Mouse (Mus musculus): ENCODE results near the gene Micu1. TPM values are rescaled to one million over a fixed set of nuclear protein-coding genes. Genes with fewer than 3 reads are reported as not detected.

The Micu1 gene
- polyA plus RNA-seq, 1 experiment = 22.9 TPM

DNA sequence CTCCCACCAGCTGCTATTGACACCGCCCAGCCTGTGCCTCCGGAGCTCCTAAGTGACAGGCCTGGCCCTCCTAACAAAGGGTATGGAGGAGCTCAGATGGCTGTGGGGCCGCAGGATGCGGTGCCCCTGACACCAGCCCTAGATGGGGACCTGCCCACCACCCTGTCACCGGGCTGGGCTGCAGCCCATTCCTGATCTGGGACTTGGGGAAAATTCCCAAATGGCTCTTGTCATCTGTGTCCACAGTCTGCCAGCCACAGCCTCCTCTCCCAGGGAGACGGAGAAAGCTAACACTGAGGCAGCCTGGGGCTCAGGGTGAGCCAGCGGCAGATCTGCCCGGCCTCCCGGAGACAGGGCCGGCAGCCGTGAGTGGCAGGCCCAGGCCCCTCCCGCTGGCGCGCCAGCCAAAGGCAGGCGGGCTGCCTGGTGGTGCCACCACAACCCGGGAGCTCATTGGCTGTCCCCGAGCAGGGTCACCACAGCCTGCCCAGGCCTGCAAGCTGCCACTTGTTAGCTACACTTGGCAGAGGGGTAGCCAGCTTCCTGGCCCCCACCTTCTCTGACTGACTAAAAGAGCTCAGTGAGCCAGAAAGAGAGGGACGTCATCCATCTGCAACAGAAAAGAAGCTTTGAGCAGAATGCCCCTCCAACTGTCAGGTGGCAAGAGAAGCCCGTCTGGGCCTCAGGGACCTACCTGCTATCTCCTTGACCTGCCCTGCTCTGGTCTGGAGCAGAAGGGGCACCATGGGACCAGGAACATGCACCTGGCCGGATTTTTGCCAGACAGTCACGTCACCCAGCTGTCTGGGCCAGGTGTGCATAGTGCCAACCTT is 197.3 kb downstream of the Micu1 start:
- Histone ChIP-seq H3K27ac (ENCODE audit: insufficient read depth, low read length) (peak overlapping the region; percentile 72), H3K9ac (ENCODE audit: low read depth, poor library complexity, severe bottlenecking) (0 out of 2 replicates have a peak overlapping the region, but pooled peaks have one; percentile 5), H3K4me1 (ENCODE audit: control insufficient read depth, insufficient read depth, low read length) (peaks cover 15% of the 10 kb centered on the region), H3K9me3 (replicated peaks; ENCODE audit: control insufficient read depth, insufficient read depth, low read length, poor library complexity, severe bottlenecking) (no peaks in the 10 kb centered on the region), H3K36me3 (ENCODE audit: control insufficient read depth, insufficient read depth, low read length, poor library complexity, severe bottlenecking) (no peaks in the 10 kb centered on the region), H3K4me3 (ENCODE audit: low read depth, low read length) (peak overlapping the region; percentile 12; the same call in 1 of the 2 replicates), H3K27me3 (ENCODE audit: control insufficient read depth, insufficient read depth, low read length, poor library complexity, severe bottlenecking) (no peaks in the 10 kb centered on the region)
- TF ChIP-seq EP300 (IDR thresholded peaks at IDR 0.05; ENCODE audit: insufficient read depth, low read depth, low read length) = no peak
- no peak for TF ChIP-seq POLR2A (IDR thresholded peaks at IDR 0.05; ENCODE audit: insufficient read depth, low read length)
- no peak for TF ChIP-seq CTCF (IDR thresholded peaks at IDR 0.05; ENCODE audit: low read depth, low read length)

DNA sequence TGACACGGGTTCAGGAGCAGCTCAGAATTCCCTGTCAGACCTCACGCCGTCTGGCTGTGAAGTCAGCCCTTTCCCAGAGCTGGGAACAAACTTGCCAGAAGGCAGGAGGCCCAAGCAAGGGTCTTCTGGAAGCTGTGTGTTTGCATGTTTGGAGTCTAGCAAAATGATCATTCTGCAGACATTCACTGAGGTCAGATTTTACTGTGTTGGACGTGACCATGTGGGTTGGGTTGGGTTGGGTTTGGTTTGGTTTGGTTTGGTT is 197.8 kb downstream of the Micu1 start:
- no peaks in the 10 kb centered on the region for H3K27me3 ChIP-seq (ENCODE audit: control insufficient read depth, insufficient read depth, low read length, poor library complexity, severe bottlenecking)
- H3K4me1 ChIP-seq (ENCODE audit: control insufficient read depth, insufficient read depth, low read length) = peaks cover 15% of the 10 kb centered on the region
- H3K9me3 ChIP-seq (replicated peaks; ENCODE audit: control insufficient read depth, insufficient read depth, low read length, poor library complexity, severe bottlenecking) = no peaks in the 10 kb centered on the region
- TF ChIP-seq CTCF (IDR thresholded peaks at IDR 0.05; ENCODE audit: low read depth, low read length) = no peak
- TF ChIP-seq EP300 (IDR thresholded peaks at IDR 0.05; ENCODE audit: insufficient read depth, low read depth, low read length) = no peak
- TF ChIP-seq POLR2A (IDR thresholded peaks at IDR 0.05; ENCODE audit: insufficient read depth, low read length) = no peak
- peak overlapping the region; percentile 4; the same call in 1 of the 2 replicates for H3K4me3 ChIP-seq (ENCODE audit: low read depth, low read length)
- H3K9ac ChIP-seq (ENCODE audit: low read depth, poor library complexity, severe bottlenecking) = 0 out of 2 replicates have a peak overlapping the region, but pooled peaks have one; percentile 5
- H3K36me3 ChIP-seq (ENCODE audit: control insufficient read depth, insufficient read depth, low read length, poor library complexity, severe bottlenecking) = no peaks in the 10 kb centered on the region
- peak overlapping the region; percentile 72 for H3K27ac ChIP-seq (ENCODE audit: insufficient read depth, low read length)

DNA sequence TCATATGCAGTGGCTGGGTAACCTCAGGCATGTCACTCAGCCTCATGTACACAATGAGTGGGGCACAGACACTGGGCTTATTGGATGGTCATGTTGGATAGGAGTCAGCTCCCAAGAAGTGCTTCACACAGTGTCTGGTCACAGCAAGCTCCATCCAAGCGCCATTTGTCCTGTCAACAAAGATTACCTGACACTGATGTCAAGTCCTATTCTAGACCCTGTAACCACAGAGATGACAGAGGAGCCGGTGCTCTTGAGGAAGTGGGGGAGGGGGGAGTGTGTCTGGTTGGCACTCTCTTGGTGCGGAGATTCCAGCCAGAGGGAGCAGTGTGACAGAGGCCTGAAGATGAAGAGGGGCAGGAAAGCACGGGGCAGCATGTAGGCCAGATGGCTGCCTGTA is 198.7 kb downstream of the Micu1 start:
- no peaks in the 10 kb centered on the region for H3K27me3 ChIP-seq (ENCODE audit: control insufficient read depth, insufficient read depth, low read length, poor library complexity, severe bottlenecking)
- TF ChIP-seq CTCF (IDR thresholded peaks at IDR 0.05; ENCODE audit: low read depth, low read length) (no peak), EP300 (IDR thresholded peaks at IDR 0.05; ENCODE audit: insufficient read depth, low read depth, low read length) (no peak), POLR2A (IDR thresholded peaks at IDR 0.05; ENCODE audit: insufficient read depth, low read length) (no peak)
- no peak overlapping the region for H3K27ac ChIP-seq (ENCODE audit: insufficient read depth, low read length)
- peaks cover 15% of the 10 kb centered on the region for H3K4me1 ChIP-seq (ENCODE audit: control insufficient read depth, insufficient read depth, low read length)
- no peak overlapping the region for H3K9ac ChIP-seq (ENCODE audit: low read depth, poor library complexity, severe bottlenecking)
- no peaks in the 10 kb centered on the region for H3K36me3 ChIP-seq (ENCODE audit: control insufficient read depth, insufficient read depth, low read length, poor library complexity, severe bottlenecking)
- H3K9me3 ChIP-seq (replicated peaks; ENCODE audit: control insufficient read depth, insufficient read depth, low read length, poor library complexity, severe bottlenecking) = no peaks in the 10 kb centered on the region
- no peak overlapping the region for H3K4me3 ChIP-seq (ENCODE audit: low read depth, low read length)

DNA sequence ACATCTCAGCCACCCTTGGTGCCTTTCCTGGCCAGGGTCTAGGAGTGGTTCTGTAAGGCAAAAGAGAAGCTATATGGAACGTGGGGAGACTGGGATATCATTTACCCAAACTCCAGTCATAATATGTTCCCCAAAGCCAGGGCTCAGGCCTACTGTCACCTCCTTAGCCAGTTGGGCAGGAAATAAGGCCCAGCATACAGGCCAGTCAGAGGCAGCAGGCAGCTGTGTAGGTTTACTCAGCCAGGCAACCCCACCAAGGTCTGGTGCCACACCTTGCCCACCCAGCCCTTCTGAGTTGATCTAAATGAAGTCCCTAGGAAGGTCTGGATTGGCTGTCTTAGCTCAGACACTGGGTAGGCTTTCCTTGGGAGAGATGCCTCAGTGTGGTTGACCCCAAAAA is 199.2 kb downstream of the Micu1 start:
- Histone ChIP-seq H3K36me3 (ENCODE audit: control insufficient read depth, insufficient read depth, low read length, poor library complexity, severe bottlenecking) (no peaks in the 10 kb centered on the region), H3K4me3 (ENCODE audit: low read depth, low read length) (no peak overlapping the region), H3K9me3 (replicated peaks; ENCODE audit: control insufficient read depth, insufficient read depth, low read length, poor library complexity, severe bottlenecking) (no peaks in the 10 kb centered on the region), H3K27ac (ENCODE audit: insufficient read depth, low read length) (0 out of 2 replicates have a peak overlapping the region, but pooled peaks have one; percentile 1), H3K27me3 (ENCODE audit: control insufficient read depth, insufficient read depth, low read length, poor library complexity, severe bottlenecking) (no peaks in the 10 kb centered on the region), H3K9ac (ENCODE audit: low read depth, poor library complexity, severe bottlenecking) (no peak overlapping the region), H3K4me1 (ENCODE audit: control insufficient read depth, insufficient read depth, low read length) (peaks cover 15% of the 10 kb centered on the region)
- TF ChIP-seq CTCF (IDR thresholded peaks at IDR 0.05; ENCODE audit: low read depth, low read length) (no peak), EP300 (IDR thresholded peaks at IDR 0.05; ENCODE audit: insufficient read depth, low read depth, low read length) (no peak), POLR2A (IDR thresholded peaks at IDR 0.05; ENCODE audit: insufficient read depth, low read length) (no peak)

DNA sequence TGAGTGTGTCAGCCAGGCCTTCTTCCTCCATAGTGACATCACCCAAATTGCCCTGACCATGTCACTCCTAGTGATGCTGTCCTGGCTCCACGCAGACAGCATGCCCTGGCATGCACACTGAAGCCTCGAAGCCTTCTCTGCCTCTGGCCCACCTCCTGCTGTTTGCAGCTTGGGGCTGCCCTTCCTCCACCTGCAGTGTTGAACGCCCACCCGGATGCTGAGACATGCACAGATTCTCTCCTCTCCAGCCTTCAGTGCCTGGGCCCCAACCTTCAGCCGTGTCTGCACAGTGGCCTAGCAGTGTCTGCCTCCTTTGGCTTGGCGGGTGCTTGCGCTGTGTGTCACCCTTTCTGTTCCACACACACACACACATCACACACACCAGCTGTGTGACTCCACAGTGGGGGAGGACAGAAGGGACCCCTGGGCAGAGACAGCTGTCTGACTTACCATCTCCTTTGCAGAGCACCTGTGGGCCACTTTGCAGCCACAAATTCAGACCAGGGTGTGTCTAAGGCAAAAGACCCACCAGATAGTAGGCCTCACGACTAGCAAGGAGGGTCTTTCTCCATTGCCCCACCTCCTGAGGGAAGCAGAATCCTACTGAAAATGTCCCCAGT is 199.8 kb downstream of the Micu1 start:
- Histone ChIP-seq H3K9ac (ENCODE audit: low read depth, poor library complexity, severe bottlenecking) (no peak overlapping the region), H3K9me3 (replicated peaks; ENCODE audit: control insufficient read depth, insufficient read depth, low read length, poor library complexity, severe bottlenecking) (no peaks in the 10 kb centered on the region), H3K27ac (ENCODE audit: insufficient read depth, low read length) (peak overlapping the region; percentile 1; the same call in 1 of the 2 replicates), H3K4me3 (ENCODE audit: low read depth, low read length) (no peak overlapping the region), H3K4me1 (ENCODE audit: control insufficient read depth, insufficient read depth, low read length) (peaks cover 17% of the 10 kb centered on the region), H3K27me3 (ENCODE audit: control insufficient read depth, insufficient read depth, low read length, poor library complexity, severe bottlenecking) (no peaks in the 10 kb centered on the region), H3K36me3 (ENCODE audit: control insufficient read depth, insufficient read depth, low read length, poor library complexity, severe bottlenecking) (no peaks in the 10 kb centered on the region)
- 0 out of 2 replicates have a peak, but pooled peaks have one; percentile 68 for TF ChIP-seq EP300 (IDR thresholded peaks at IDR 0.05; ENCODE audit: insufficient read depth, low read depth, low read length)
- TF ChIP-seq CTCF (IDR thresholded peaks at IDR 0.05; ENCODE audit: low read depth, low read length) = no peak

DNA sequence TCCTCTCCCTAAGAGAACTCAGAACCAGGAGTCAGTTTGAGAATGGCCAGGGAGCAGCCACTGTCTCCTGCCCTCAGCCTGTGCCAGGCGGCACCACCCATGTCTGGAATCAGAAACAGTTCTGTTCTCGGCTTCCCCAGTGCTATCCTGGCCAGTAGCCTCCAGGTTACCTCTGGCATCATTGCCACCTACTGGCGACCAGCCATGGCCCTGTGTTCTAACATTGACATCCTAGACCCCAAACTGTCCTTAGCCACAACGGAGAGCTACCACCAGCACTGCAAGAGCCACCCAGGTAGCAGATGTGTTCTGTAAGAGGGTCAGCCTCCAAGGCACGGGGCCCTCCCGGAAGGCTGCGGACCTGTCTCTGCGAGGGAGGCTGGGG is 200.3 kb downstream of the Micu1 start:
- Histone ChIP-seq H3K9ac (ENCODE audit: low read depth, poor library complexity, severe bottlenecking) (no peak overlapping the region), H3K36me3 (ENCODE audit: control insufficient read depth, insufficient read depth, low read length, poor library complexity, severe bottlenecking) (no peaks in the 10 kb centered on the region), H3K27ac (ENCODE audit: insufficient read depth, low read length) (0 out of 2 replicates have a peak overlapping the region, but pooled peaks have one; percentile 1), H3K4me3 (ENCODE audit: low read depth, low read length) (no peak overlapping the region), H3K27me3 (ENCODE audit: control insufficient read depth, insufficient read depth, low read length, poor library complexity, severe bottlenecking) (no peaks in the 10 kb centered on the region), H3K4me1 (ENCODE audit: control insufficient read depth, insufficient read depth, low read length) (peaks cover 19% of the 10 kb centered on the region), H3K9me3 (replicated peaks; ENCODE audit: control insufficient read depth, insufficient read depth, low read length, poor library complexity, severe bottlenecking) (no peaks in the 10 kb centered on the region)
- no peak for TF ChIP-seq EP300 (IDR thresholded peaks at IDR 0.05; ENCODE audit: insufficient read depth, low read depth, low read length)
- no peak for TF ChIP-seq CTCF (IDR thresholded peaks at IDR 0.05; ENCODE audit: low read depth, low read length)
- TF ChIP-seq POLR2A (IDR thresholded peaks at IDR 0.05; ENCODE audit: insufficient read depth, low read length) = no peak

Data from ES-Bruce4 (cell line).